Mouse (Mus musculus) lung, postnatal 0 days (tissue): ENCODE measurements around the gene Mob3b.

ENCODE experiments used
- CTCF ChIP-seq: IDR thresholded peaks from 2 replicates; pipeline ENCODE4 v1.5.1; 2016; ENCODE audit warnings: antibody characterized with exemption, mild to moderate bottlenecking
- EP300 ChIP-seq: IDR thresholded peaks from 2 replicates; pipeline ENCODE4 v1.6.1; 2016; ENCODE audit warnings: antibody characterized with exemption, mild to moderate bottlenecking, control low read depth

GRCm38 (mm10) chr4:35173551-35173950 is 16.3 kb upstream of the Mob3b start:
- no peak for TF ChIP-seq CTCF
- TF ChIP-seq EP300 = no peak
